Mouse (Mus musculus): ENCODE measurements at regions not wholly inside any gene's neighbourhood (a gene's known extent, or its start where the extent isn't known, plus 50 kb on each side); places are given as distances from the start of the nearest gene placed in this dataset.

DNA sequence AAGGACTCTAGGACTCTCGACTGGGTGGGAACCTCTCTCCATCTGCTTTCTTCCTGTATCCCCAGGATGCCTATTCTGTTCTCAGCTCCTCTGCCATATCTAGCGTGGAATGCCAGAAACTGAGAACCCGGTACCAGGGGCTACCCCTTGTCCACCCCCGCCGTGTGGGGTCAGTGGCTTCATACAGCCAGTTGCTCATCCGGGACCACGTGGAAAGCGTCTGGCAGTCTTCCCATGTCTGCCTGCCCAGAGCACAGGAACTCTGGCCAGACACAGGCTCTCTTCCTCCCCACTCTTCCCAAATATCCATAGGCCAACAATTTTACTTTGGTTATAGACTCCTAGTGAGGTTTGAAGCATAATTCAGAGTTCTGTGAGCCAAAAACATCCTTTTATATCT is 852.6 kb downstream of the Epha7 start:
- Histone ChIP-seq H3K27ac (ENCODE audit: low read depth, low read length) (no peak overlapping the region), H3K4me3 (ENCODE audit: low read depth, low read length) (no peak overlapping the region), H3K9ac (replicated peaks; ENCODE audit: low read length, poor library complexity, severe bottlenecking) (no peak overlapping the region), H3K4me1 (ENCODE audit: insufficient read depth, low read length) (no peaks in the 10 kb centered on the region), H3K27me3 (ENCODE audit: insufficient read depth, low read length) (no peaks in the 10 kb centered on the region), H3K4me2 (ENCODE audit: low read depth, low read length, poor library complexity, severe bottlenecking) (no peak overlapping the region), H3K36me3 (ENCODE audit: insufficient read depth, low read length) (no peaks in the 10 kb centered on the region), H3K9me3 (ENCODE audit: low read length) (no peaks in the 10 kb centered on the region)
- no peak for TF ChIP-seq CTCF (IDR thresholded peaks at IDR 0.05)
- ATAC-seq (ENCODE audit: low FRiP score) (no peak), DNase-seq (ENCODE audit: low spot score) (no peak)
- 85% methylated on average over 8 of the region's 8 CpGs for WGBS

DNA sequence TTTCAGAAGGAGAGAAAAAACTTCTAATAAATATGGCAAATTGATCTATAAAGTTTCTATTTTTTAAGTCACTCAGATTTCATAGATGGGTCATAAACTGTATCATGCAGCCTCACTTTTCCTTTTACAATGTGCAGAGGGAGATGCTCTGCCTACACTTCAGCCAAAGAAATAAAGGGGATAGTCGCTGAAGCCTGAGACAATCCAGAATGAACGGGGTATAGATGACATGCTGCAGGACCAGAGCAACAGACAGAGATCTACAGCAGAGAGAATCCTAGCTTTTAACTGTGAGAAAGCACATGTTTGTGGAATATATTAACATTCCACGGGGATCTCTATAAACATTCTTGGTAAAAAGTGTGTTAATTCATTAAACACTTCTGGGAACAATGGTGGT is 881.2 kb downstream of the Epha7 start:
- TF ChIP-seq CTCF (IDR thresholded peaks at IDR 0.05) = no peak
- no peaks in the 10 kb centered on the region for H3K27me3 ChIP-seq (ENCODE audit: insufficient read depth, low read length)
- no peak for ATAC-seq (ENCODE audit: low FRiP score)
- no peaks in the 10 kb centered on the region for H3K36me3 ChIP-seq (ENCODE audit: insufficient read depth, low read length)
- H3K4me3 ChIP-seq (ENCODE audit: low read depth, low read length) = no peak overlapping the region
- no peak overlapping the region for H3K4me2 ChIP-seq (ENCODE audit: low read depth, low read length, poor library complexity, severe bottlenecking)
- 70% methylated on average over 3 of the region's 3 CpGs for WGBS
- no peak for DNase-seq (ENCODE audit: low spot score)
- no peaks in the 10 kb centered on the region for H3K9me3 ChIP-seq (ENCODE audit: low read length)
- no peak overlapping the region for H3K27ac ChIP-seq (ENCODE audit: low read depth, low read length)
- H3K4me1 ChIP-seq (ENCODE audit: insufficient read depth, low read length) = no peaks in the 10 kb centered on the region
- no peak overlapping the region for H3K9ac ChIP-seq (replicated peaks; ENCODE audit: low read length, poor library complexity, severe bottlenecking)

DNA sequence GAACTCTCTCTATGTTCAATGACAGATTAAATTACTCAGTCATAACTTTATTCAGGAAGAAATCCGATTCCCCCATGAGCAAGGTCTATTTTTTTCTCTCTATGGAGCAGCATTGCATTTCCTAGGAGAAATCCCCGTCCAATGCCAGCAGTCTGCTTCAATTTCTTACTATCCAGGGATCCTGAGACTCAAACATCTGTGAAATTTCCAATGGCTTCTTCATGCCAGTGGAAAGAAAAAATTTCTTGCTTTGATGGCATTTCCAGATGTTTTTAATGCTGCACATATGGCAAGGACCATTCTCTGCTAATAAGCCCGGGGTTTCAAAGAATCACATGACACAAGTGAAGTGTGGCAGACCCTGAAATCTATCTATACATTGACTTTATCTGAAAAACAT is 919.6 kb downstream of the Epha7 start:
- ATAC-seq (ENCODE audit: low FRiP score) (no peak), DNase-seq (ENCODE audit: low spot score) (no peak)
- Histone ChIP-seq H3K4me2 (ENCODE audit: low read depth, low read length, poor library complexity, severe bottlenecking) (no peak overlapping the region), H3K9me3 (ENCODE audit: low read length) (no peaks in the 10 kb centered on the region), H3K27me3 (ENCODE audit: insufficient read depth, low read length) (no peaks in the 10 kb centered on the region), H3K9ac (replicated peaks; ENCODE audit: low read length, poor library complexity, severe bottlenecking) (no peak overlapping the region), H3K36me3 (ENCODE audit: insufficient read depth, low read length) (no peaks in the 10 kb centered on the region), H3K4me3 (ENCODE audit: low read depth, low read length) (no peak overlapping the region), H3K27ac (ENCODE audit: low read depth, low read length) (no peak overlapping the region), H3K4me1 (ENCODE audit: insufficient read depth, low read length) (no peaks in the 10 kb centered on the region)
- WGBS = 75% methylated on average over 3 of the region's 3 CpGs
- TF ChIP-seq CTCF (IDR thresholded peaks at IDR 0.05) = no peak

DNA sequence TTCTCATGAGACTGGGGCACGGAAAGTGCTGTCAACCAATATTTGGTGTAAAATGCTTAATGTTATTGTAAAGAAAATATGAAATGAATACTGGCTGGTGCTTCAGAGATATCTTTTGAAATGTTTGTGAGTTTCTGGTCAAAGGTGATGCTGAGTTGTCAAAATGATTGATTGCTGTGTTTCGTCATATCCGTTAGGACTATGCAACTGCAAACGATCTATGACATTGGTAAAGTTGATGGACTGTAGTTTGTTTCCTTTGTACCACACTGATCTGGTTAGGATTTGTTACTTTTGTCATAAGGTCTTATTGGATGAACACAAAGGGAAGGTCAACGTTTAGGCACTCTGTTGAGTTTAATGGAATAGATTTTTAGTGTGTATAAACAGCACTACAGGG is 929.1 kb downstream of the Epha7 start:
- H3K27ac ChIP-seq (ENCODE audit: low read depth, low read length) = no peak overlapping the region
- no peak overlapping the region for H3K9ac ChIP-seq (replicated peaks; ENCODE audit: low read length, poor library complexity, severe bottlenecking)
- ATAC-seq (ENCODE audit: low FRiP score) (no peak), DNase-seq (ENCODE audit: low spot score) (no peak)
- no peaks in the 10 kb centered on the region for H3K4me1 ChIP-seq (ENCODE audit: insufficient read depth, low read length)
- H3K9me3 ChIP-seq (ENCODE audit: low read length) = no peaks in the 10 kb centered on the region
- no peaks in the 10 kb centered on the region for H3K36me3 ChIP-seq (ENCODE audit: insufficient read depth, low read length)
- no peak for TF ChIP-seq CTCF (IDR thresholded peaks at IDR 0.05)
- H3K4me2 ChIP-seq (ENCODE audit: low read depth, low read length, poor library complexity, severe bottlenecking) = no peak overlapping the region
- no peak overlapping the region for H3K4me3 ChIP-seq (ENCODE audit: low read depth, low read length)
- no peaks in the 10 kb centered on the region for H3K27me3 ChIP-seq (ENCODE audit: insufficient read depth, low read length)
- 87% methylated on average over 5 of the region's 5 CpGs for WGBS

DNA sequence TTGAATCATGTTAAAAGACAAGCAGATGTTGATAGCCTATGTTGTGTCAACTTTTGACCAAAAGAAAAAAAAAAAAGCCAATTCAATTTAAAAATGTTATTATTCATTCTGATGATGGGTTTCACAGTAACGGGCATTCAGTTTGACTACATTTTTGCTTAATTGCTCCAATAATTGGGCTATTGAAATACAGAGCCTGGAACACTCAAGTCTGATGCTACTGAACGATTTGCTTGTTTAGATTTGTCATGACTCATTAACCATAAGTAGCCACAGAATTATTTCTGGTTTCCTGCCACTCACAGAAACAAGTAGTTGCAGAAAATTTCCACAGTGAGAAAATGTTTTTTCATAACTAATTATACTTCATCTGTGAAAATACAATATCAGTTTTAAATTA is 929.8 kb downstream of the Epha7 start:
- TF ChIP-seq CTCF (IDR thresholded peaks at IDR 0.05) = no peak
- Histone ChIP-seq H3K27me3 (ENCODE audit: insufficient read depth, low read length) (no peaks in the 10 kb centered on the region), H3K4me2 (ENCODE audit: low read depth, low read length, poor library complexity, severe bottlenecking) (no peak overlapping the region), H3K4me3 (ENCODE audit: low read depth, low read length) (no peak overlapping the region), H3K9me3 (ENCODE audit: low read length) (no peaks in the 10 kb centered on the region), H3K4me1 (ENCODE audit: insufficient read depth, low read length) (no peaks in the 10 kb centered on the region), H3K9ac (replicated peaks; ENCODE audit: low read length, poor library complexity, severe bottlenecking) (no peak overlapping the region), H3K36me3 (ENCODE audit: insufficient read depth, low read length) (no peaks in the 10 kb centered on the region), H3K27ac (ENCODE audit: low read depth, low read length) (no peak overlapping the region)
- peak; percentile 3 for DNase-seq (ENCODE audit: low spot score)
- 77% methylated on average over 2 of the region's 2 CpGs for WGBS
- ATAC-seq (ENCODE audit: low FRiP score) = no peak
